Mouse (Mus musculus): ENCODE measurements around the gene Gm17535. TPM values are rescaled to one million over a fixed set of nuclear protein-coding genes. Genes with fewer than 3 reads are reported as not detected.
"Not testable (repeated sequence)": the region's sequence is repeated elsewhere in the genome, so short reads cannot be mapped to it uniquely, and the experiment has no call there.

Gene Gm17535
- not detected in 2 replicates for polyA plus RNA-seq (2015; fragmentation: Nextera tagmentation; extraction: Ambion mirVana)

DNA sequence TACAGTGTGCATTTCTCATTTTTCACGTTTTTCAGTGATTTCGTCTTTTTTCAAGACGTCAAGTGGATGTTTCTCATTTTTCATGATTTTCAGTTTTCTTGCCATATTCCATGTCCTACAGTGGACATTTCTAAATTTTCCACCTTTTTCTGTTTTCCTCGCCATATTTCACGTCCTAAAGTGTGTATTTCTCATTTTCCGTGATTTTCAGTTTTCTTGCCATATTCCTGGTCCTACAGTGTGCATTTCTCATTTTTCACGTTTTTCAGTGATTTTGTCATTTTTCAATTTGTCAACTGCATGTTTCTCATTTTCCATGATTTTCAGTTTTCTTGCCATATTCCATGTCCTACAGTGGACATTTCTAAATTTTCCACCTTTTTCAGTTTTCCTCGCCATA lies at the start of gene Gm17535:
Gene Gm17535 (plus strand): TSS at position 301 of the 400 bp plus-strand sequence.
- H3K27me3 ChIP-seq (replicated peaks; ENCODE audit: insufficient read depth, low read length); H3K9ac ChIP-seq (replicated peaks; ENCODE audit: low read depth); H3K27ac ChIP-seq (ENCODE audit: low read length); H3K4me2 ChIP-seq (replicated peaks; ENCODE audit: low read depth, low read length); ATAC-seq; H3K36me3 ChIP-seq (ENCODE audit: insufficient read depth, low read length); H3K4me3 ChIP-seq (ENCODE audit: low read depth, low read length); H3K4me1 ChIP-seq (ENCODE audit: insufficient read depth, low read depth, low read length); DNase-seq (ENCODE audit: low spot score); H3K9me3 ChIP-seq (ENCODE audit: low read length): not testable (repeated sequence)
- no CpG with 5 or more reads among the region's 8 CpGs for WGBS

DNA sequence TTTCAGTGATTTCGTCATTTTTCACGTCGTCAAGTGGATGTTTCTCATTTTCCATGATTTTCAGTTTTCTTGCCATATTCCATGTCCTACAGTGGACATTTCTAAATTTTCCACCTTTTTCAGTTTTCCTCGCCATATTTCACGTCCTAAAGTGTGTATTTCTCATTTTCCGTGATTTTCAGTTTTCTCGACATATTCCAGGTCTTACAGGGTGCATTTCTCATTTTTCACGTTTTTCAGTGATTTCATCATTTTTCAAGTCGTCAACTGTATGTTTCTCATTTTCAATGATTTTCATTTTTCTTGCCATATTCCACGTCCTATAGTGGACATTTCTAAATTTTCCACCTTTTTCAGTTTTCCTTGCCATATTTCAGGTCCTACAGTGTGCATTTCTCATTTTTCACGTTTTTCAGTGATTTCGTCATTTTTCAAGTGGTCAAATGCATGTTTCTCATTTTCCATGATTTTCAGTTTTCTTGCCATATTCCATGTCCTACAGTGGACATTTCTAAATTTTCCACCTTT lies 33.9 kb upstream of the Gm17535 start, which contains the start of gene Gm10722:
Gene Gm10722 (plus strand): TSS at position 478 of the 528 bp plus-strand sequence.
- H3K9ac ChIP-seq (replicated peaks; ENCODE audit: low read depth); ATAC-seq; H3K9me3 ChIP-seq (ENCODE audit: low read length); H3K4me3 ChIP-seq (ENCODE audit: low read depth, low read length); H3K4me1 ChIP-seq (ENCODE audit: insufficient read depth, low read depth, low read length); H3K4me2 ChIP-seq (replicated peaks; ENCODE audit: low read depth, low read length); H3K27me3 ChIP-seq (replicated peaks; ENCODE audit: insufficient read depth, low read length); H3K36me3 ChIP-seq (ENCODE audit: insufficient read depth, low read length); H3K27ac ChIP-seq (ENCODE audit: low read length): not testable (repeated sequence)
- WGBS = 66% methylated on average over 12 of the region's 12 CpGs
- peak; percentile 4 for DNase-seq (ENCODE audit: low spot score)

DNA sequence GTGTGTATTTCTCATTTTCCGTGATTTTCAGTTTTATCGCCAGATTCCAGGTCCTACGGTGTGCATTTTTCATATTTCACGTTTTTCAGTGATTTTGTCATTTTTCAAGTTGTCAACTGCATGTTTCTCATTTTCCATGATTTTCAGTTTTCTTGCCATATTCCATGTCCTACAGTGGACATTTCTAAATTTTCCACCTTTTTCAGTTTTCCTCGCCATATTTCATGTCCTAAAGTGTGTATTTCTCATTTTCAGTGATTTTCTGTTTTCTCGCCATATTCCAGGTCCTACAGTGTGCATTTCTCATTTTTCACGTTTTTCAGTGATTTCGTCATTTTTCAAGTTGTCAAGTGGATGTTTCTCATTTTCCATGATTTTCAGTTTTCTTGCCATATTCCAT lies 33.4 kb upstream of the Gm17535 start:
- H3K4me2 ChIP-seq (replicated peaks; ENCODE audit: low read depth, low read length); H3K9ac ChIP-seq (replicated peaks; ENCODE audit: low read depth); H3K27me3 ChIP-seq (replicated peaks; ENCODE audit: insufficient read depth, low read length); H3K4me1 ChIP-seq (ENCODE audit: insufficient read depth, low read depth, low read length); DNase-seq (ENCODE audit: low spot score); H3K9me3 ChIP-seq (ENCODE audit: low read length); H3K36me3 ChIP-seq (ENCODE audit: insufficient read depth, low read length); H3K4me3 ChIP-seq (ENCODE audit: low read depth, low read length); H3K27ac ChIP-seq (ENCODE audit: low read length); ATAC-seq: not testable (repeated sequence)
- 65% methylated on average over 8 of the region's 8 CpGs for WGBS

DNA sequence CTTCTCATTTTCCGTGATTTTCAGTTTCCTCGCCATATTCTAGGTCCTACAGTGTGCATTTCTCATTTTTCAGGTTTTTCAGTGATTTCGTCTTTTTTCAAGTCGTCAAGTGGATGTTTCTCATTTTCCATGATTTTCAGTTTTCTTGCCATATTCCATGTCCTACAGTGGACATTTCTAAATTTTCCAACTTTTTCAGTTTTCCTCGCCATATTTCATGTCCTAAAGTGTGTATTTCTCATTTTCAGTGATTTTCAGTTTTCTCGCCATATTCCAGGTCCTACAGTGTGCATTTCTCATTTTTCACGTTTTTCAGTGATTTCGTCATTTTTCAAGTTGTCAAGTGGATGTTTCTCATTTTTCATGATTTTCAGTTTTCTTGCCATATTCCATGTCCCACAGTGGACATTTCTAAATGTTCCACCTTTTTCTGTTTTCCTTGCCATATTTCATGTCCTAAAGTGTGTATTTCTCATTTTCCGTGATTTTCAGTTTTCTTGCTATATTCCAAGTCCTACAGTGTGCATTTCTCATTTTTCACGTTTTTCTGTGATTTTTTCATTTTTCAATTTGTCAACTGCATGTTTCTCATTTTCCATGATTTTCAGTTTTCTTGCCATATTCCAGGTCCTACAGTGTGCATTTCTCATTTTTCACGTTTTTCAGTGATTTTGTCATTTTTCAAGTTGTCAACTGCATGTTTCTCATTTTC lies 32.3 kb upstream of the Gm17535 start:
- not testable (repeated sequence) for H3K27ac ChIP-seq (ENCODE audit: low read length); H3K9ac ChIP-seq (replicated peaks; ENCODE audit: low read depth); H3K36me3 ChIP-seq (ENCODE audit: insufficient read depth, low read length); H3K4me1 ChIP-seq (ENCODE audit: insufficient read depth, low read depth, low read length); H3K4me3 ChIP-seq (ENCODE audit: low read depth, low read length); H3K9me3 ChIP-seq (ENCODE audit: low read length); H3K4me2 ChIP-seq (replicated peaks; ENCODE audit: low read depth, low read length); H3K27me3 ChIP-seq (replicated peaks; ENCODE audit: insufficient read depth, low read length)
- WGBS = 55% methylated on average over 8 of the region's 11 CpGs
- ATAC-seq = peak; percentile 73
- DNase-seq (ENCODE audit: low spot score) = peak; percentile 9

DNA sequence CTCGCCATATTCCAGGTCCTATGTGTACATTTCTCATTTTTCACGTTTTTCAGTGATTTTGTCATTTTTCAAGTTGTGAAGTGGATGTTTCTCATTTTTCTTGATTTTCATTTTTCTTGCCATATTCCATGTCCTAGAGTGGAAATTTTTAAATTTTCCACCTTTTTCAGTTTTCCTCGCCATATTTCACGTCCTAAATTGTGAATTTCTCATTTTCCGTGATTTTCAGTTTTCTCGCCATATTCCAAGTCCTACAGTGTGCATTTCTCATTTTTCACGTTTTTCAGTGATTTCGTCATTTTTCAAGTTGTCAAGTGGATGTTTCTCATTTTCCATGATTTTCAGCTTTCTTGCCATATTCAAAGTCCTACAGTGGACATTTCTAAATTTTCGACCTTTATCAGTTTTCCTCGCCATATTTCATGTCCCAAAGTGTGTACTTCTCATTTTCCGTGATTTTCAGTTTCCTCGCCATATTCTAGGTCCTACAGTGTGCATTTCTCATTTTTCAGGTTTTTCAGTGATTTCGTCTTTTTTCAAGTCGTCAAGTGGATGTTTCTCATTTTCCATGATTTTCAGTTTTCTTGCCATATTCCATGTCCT lies 31.5 kb upstream of the Gm17535 start, which contains the start of gene Gm11168:
Gene Gm11168 (plus strand): TSS at position 553 of the 603 bp plus-strand sequence.
- DNase-seq (ENCODE audit: low spot score); H3K36me3 ChIP-seq (ENCODE audit: insufficient read depth, low read length); H3K4me2 ChIP-seq (replicated peaks; ENCODE audit: low read depth, low read length); H3K4me1 ChIP-seq (ENCODE audit: insufficient read depth, low read depth, low read length); ATAC-seq; H3K9ac ChIP-seq (replicated peaks; ENCODE audit: low read depth); H3K4me3 ChIP-seq (ENCODE audit: low read depth, low read length); H3K9me3 ChIP-seq (ENCODE audit: low read length); H3K27ac ChIP-seq (ENCODE audit: low read length); H3K27me3 ChIP-seq (replicated peaks; ENCODE audit: insufficient read depth, low read length): not testable (repeated sequence)
- WGBS = 76% methylated on average over 6 of the region's 14 CpGs

DNA sequence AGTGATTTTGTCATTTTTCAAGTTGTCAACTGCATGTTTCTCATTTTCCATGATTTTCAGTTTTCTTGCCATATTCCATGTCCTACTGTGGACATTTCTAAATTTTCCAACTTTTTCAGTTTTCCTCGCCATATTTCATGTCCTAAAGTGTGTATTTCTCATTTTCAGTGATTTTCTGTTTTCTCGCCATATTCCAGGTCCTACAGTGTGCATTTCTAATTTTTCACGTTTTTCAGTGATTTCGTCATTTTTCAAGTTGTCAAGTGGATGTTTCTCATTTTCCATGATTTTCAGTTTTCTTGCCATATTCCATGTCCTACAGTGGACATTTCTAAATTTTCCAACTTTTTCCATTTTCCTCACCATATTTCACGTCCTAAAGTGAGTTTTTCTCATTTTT lies 28.2 kb upstream of the Gm17535 start:
- H3K9me3 ChIP-seq (ENCODE audit: low read length); H3K27me3 ChIP-seq (replicated peaks; ENCODE audit: insufficient read depth, low read length); ATAC-seq; H3K27ac ChIP-seq (ENCODE audit: low read length); DNase-seq (ENCODE audit: low spot score); H3K4me1 ChIP-seq (ENCODE audit: insufficient read depth, low read depth, low read length); H3K36me3 ChIP-seq (ENCODE audit: insufficient read depth, low read length); H3K9ac ChIP-seq (replicated peaks; ENCODE audit: low read depth); H3K4me3 ChIP-seq (ENCODE audit: low read depth, low read length); H3K4me2 ChIP-seq (replicated peaks; ENCODE audit: low read depth, low read length): not testable (repeated sequence)
- WGBS = 80% methylated on average over 1 of the region's 5 CpGs

DNA sequence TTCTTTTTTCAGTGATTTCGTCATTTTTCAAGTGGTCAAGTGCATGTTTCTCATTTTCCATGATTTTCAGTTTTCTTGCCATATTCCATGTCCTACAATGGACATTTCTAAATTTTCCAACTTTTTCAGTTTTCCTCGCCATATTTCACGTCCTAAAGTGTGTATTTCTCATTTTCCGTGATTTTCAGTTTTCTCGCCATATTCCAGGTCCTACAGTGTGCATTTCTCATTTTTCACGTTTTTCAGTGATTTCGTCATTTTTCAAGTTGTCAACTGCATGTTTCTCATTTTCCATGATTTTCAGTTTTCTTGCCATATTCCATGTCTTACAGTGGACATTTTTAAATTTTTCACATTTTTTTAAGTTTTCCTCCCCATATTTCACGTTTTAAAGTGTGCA lies 27.8 kb upstream of the Gm17535 start:
- ATAC-seq = peak; percentile 58
- not testable (repeated sequence) for H3K4me2 ChIP-seq (replicated peaks; ENCODE audit: low read depth, low read length); H3K9ac ChIP-seq (replicated peaks; ENCODE audit: low read depth); H3K4me1 ChIP-seq (ENCODE audit: insufficient read depth, low read depth, low read length); H3K4me3 ChIP-seq (ENCODE audit: low read depth, low read length); H3K36me3 ChIP-seq (ENCODE audit: insufficient read depth, low read length); H3K9me3 ChIP-seq (ENCODE audit: low read length); H3K27ac ChIP-seq (ENCODE audit: low read length); DNase-seq (ENCODE audit: low spot score); H3K27me3 ChIP-seq (replicated peaks; ENCODE audit: insufficient read depth, low read length)
- WGBS = 65% methylated on average over 7 of the region's 8 CpGs

DNA sequence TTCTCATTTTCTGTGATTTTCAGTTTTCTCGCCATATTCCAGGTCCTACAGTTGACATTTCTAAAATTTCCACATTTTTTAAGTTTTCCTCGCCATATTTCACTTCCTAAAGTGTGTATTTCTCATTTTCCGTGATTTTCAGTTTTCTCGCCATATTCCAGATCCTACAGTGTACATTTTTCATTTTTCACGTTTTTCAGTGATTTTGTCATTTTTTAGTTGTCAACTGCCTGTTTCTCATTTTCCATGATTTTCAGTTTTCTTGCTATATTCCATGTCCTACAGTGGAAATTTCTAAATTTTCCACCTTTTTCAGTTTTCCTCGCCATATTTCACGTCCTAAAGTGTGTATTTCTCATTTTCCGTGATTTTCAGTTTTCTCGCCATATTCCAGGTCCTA lies 27.1 kb upstream of the Gm17535 start:
- ATAC-seq = peak; percentile 15; the same call in 1 of the 2 replicates
- not testable (repeated sequence) for H3K27ac ChIP-seq (ENCODE audit: low read length); H3K4me3 ChIP-seq (ENCODE audit: low read depth, low read length); H3K36me3 ChIP-seq (ENCODE audit: insufficient read depth, low read length); H3K4me1 ChIP-seq (ENCODE audit: insufficient read depth, low read depth, low read length); H3K4me2 ChIP-seq (replicated peaks; ENCODE audit: low read depth, low read length); H3K27me3 ChIP-seq (replicated peaks; ENCODE audit: insufficient read depth, low read length); H3K9me3 ChIP-seq (ENCODE audit: low read length); H3K9ac ChIP-seq (replicated peaks; ENCODE audit: low read depth)
- WGBS = 79% methylated on average over 7 of the region's 9 CpGs
- peak; percentile 5 for DNase-seq (ENCODE audit: low spot score)

DNA sequence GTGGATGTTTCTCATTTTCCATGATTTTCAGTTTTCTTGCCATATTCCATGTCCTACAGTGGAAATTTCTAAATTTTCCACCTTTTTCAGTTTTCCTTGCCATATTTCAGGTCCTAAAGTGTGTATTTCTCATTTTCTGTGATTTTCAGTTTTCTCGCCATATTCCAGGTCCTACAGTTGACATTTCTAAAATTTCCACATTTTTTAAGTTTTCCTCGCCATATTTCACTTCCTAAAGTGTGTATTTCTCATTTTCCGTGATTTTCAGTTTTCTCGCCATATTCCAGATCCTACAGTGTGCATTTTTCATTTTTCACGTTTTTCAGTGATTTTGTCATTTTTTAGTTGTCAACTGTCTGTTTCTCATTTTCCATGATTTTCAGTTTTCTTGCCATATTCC lies 25.1 kb upstream of the Gm17535 start:
- H3K4me2 ChIP-seq (replicated peaks; ENCODE audit: low read depth, low read length); H3K4me1 ChIP-seq (ENCODE audit: insufficient read depth, low read depth, low read length); H3K36me3 ChIP-seq (ENCODE audit: insufficient read depth, low read length); H3K9me3 ChIP-seq (ENCODE audit: low read length); H3K27ac ChIP-seq (ENCODE audit: low read length); H3K4me3 ChIP-seq (ENCODE audit: low read depth, low read length); H3K27me3 ChIP-seq (replicated peaks; ENCODE audit: insufficient read depth, low read length); H3K9ac ChIP-seq (replicated peaks; ENCODE audit: low read depth); DNase-seq (ENCODE audit: low spot score): not testable (repeated sequence)
- no CpG with 5 or more reads among the region's 5 CpGs for WGBS
- ATAC-seq = peak; percentile 27; the same call in 1 of the 2 replicates

Data from lung, postnatal 0 days (tissue).